In the genomic region with DNA sequence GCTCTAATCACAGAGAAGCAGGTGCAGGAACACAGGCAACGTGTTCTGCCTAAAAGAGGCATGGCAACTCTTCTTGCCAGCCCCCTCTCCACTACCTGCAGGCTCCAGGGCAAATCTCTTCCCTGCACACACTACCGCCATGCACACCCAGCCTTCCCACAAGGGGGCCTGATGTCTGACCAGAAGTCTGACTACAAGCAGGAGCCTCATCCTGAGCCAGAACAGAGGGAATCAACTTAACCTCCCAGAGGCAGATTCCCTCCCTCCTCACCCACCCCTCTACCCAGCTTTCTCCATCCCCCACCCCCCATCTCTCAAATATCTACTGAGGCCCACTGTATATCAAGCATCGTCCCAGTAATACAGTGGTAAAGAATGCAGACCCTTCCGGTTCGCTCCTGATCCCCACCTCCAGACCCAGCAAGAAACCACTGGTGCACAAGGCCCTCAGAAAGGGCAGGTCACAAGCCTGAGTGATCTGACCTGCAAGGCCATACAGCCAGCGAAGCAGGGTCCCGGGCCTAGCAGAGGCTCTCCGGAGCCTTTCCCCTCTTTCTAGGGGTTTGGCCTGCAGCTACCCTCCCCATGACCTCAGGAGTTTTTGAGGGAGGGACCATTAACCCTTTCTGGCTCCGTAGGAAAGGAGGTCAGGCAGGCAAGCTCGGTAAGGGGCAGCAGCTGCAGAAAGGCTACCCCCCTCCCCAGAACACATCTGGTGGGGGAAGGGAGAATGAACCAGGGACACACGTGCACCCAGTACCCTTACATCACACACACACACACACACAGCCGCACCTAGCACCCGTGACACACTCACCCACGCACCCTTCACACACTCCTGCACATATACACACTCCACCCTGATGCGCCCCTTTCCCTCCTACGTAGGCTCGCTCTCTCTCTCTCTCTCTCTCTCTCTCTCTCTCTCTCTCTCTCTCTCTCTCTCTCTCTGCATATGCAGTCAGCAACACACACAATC, we compare ENCODE assay signal across 9 mouse cellular contexts. TPM values are rescaled to one million over a fixed set of nuclear protein-coding genes. Genes with fewer than 3 reads are reported as not detected.
DNase-seq lines count a peak whose midpoint lies in the region; ATAC-seq and TF ChIP-seq lines count a peak whose summit lies in the region.
"Had no signal": no experiment of that assay in that cellular context is flagged by ENCODE, and none has a peak within 500 bp of the region (broad histone marks: within the 10 kb centered on the region; RNA-seq: fewer than 3 reads in every experiment).

No protein-coding gene starts in this region.

- H3K27ac ChIP-seq in heart, embryonic 10.5 days, result peak overlapping the region; percentile 87; the same call in 1 of the 2 replicates
- H3K27ac ChIP-seq in ES-Bruce4 (ENCODE audit: insufficient read depth, low read length), result no peak overlapping the region
- H3K27ac ChIP-seq in forebrain, embryonic 14.5 days (ENCODE audit: low read depth, low read length), result peak overlapping the region; percentile 84; the same call in 1 of the 2 replicates
- H3K27ac ChIP-seq in liver, postnatal 0 days (ENCODE audit: low read depth), result no peak overlapping the region

- H3K9ac ChIP-seq in ES-Bruce4 (ENCODE audit: low read depth, poor library complexity, severe bottlenecking), result peak overlapping the region; percentile 72; the same call in 1 of the 2 replicates
- H3K9ac ChIP-seq in forebrain, embryonic 14.5 days (ENCODE audit: low read length), result peak overlapping the region; percentile 80
- H3K9ac ChIP-seq in liver, postnatal 0 days (replicated peaks), result no peak overlapping the region

- peaks cover 39% of the 10 kb centered on the region for H3K4me1 ChIP-seq in heart, embryonic 10.5 days
- H3K4me1 ChIP-seq in ES-Bruce4 (ENCODE audit: control insufficient read depth, insufficient read depth, low read length), result no peaks in the 10 kb centered on the region
- no peaks in the 10 kb centered on the region; the same call in 1 of the 2 replicates for H3K4me1 ChIP-seq in forebrain, embryonic 14.5 days (ENCODE audit: control insufficient read depth, insufficient read depth, low read length)
- H3K4me1 ChIP-seq in liver, postnatal 0 days (ENCODE audit: insufficient read depth), result no peaks in the 10 kb centered on the region

- peak overlapping the region; percentile 79 for H3K4me2 ChIP-seq in forebrain, embryonic 14.5 days (ENCODE audit: low read length)
- peak overlapping the region; percentile 81 for H3K4me2 ChIP-seq in liver, postnatal 0 days (ENCODE audit: low read depth, low read length)

- 13% methylated on average over 16 of the region's 17 CpGs for WGBS in heart, embryonic 10.5 days
- 16% methylated on average over 16 of the region's 17 CpGs for WGBS in forebrain, embryonic 14.5 days
- 26% methylated on average over 16 of the region's 17 CpGs for WGBS in liver, postnatal 0 days (ENCODE audit: insufficient replicate concordance)

- peak; percentile 61 for ATAC-seq in forebrain, embryonic 14.5 days
- ATAC-seq in liver, postnatal 0 days, result no peak
- ATAC-seq in activated CD4-positive, CD25-positive, alpha-beta regulatory T cell, adult 4 months, result no peak

- DNase-seq in heart, embryonic 10.5 days (ENCODE audit: low spot score), result peak; percentile 73
- DNase-seq in heart, postnatal 36 days, result no peak
- DNase-seq in forebrain, embryonic 14.5 days (ENCODE audit: low spot score), result no peak
- DNase-seq in liver, postnatal 0 days, result no peak
- DNase-seq in frontal cortex, postnatal 10 days (ENCODE audit: low spot score in 2 of 2), result no peak
- DNase-seq in ovary, postnatal 10 days (ENCODE audit: low spot score), result no peak

- peaks cover 84% of the 10 kb centered on the region for H3K27me3 ChIP-seq in heart, embryonic 10.5 days (ENCODE audit: insufficient read depth, poor library complexity, severe bottlenecking)
- no peaks in the 10 kb centered on the region for H3K27me3 ChIP-seq in ES-Bruce4 (ENCODE audit: control insufficient read depth, insufficient read depth, low read length, poor library complexity, severe bottlenecking)
- peaks cover 10% of the 10 kb centered on the region; the same call in 1 of the 2 replicates for H3K27me3 ChIP-seq in forebrain, embryonic 14.5 days (replicated peaks; ENCODE audit: control insufficient read depth, insufficient read depth, low read length)
- H3K27me3 ChIP-seq in liver, postnatal 0 days (ENCODE audit: insufficient read depth, low read length), result peaks cover 73% of the 10 kb centered on the region

- H3K4me3 ChIP-seq in heart, embryonic 10.5 days, result peak overlapping the region; percentile 80
- H3K4me3 ChIP-seq in ES-Bruce4 (ENCODE audit: low read depth, low read length), result peak overlapping the region; percentile 79
- H3K4me3 ChIP-seq in forebrain, embryonic 14.5 days (ENCODE audit: low read depth, low read length), result peak overlapping the region; percentile 58
- peak overlapping the region; percentile 52; the same call in 1 of the 2 replicates for H3K4me3 ChIP-seq in liver, postnatal 0 days (ENCODE audit: low read depth, low read length)

- TF ChIP-seq POLR2A in ES-Bruce4 (IDR thresholded peaks at IDR 0.05; ENCODE audit: insufficient read depth, low read length), result no peak

- TF ChIP-seq CTCF in ES-Bruce4 (IDR thresholded peaks at IDR 0.05; ENCODE audit: low read depth, low read length), result no peak
- no peak for TF ChIP-seq CTCF in liver, postnatal 0 days (IDR thresholded peaks at IDR 0.05; ENCODE audit: low read depth)

- no peak for TF ChIP-seq EP300 in ES-Bruce4 (IDR thresholded peaks at IDR 0.05; ENCODE audit: insufficient read depth, low read depth, low read length)
- TF ChIP-seq EP300 in liver, postnatal 0 days (IDR thresholded peaks at IDR 0.05; ENCODE audit: low read depth), result no peak

- no peaks in the 10 kb centered on the region for H3K36me3 ChIP-seq in heart, embryonic 10.5 days
- H3K36me3 ChIP-seq in ES-Bruce4 (ENCODE audit: control insufficient read depth, insufficient read depth, low read length, poor library complexity, severe bottlenecking), result no peaks in the 10 kb centered on the region
- H3K36me3 ChIP-seq in forebrain, embryonic 14.5 days (ENCODE audit: control insufficient read depth, insufficient read depth, low read length), result no peaks in the 10 kb centered on the region
- H3K36me3 ChIP-seq in liver, postnatal 0 days (replicated peaks; ENCODE audit: insufficient read depth, low read length), result no peaks in the 10 kb centered on the region

- intact Hi-C loops in heart, postnatal 36 days (cut with DNase I), result loop anchor here (2.0 kb wide), 1 partner anchor 15 kb away; no protein-coding TSS in a partner anchor

- H3K9me3 ChIP-seq in heart, embryonic 10.5 days, result no peaks in the 10 kb centered on the region
- no peaks in the 10 kb centered on the region for H3K9me3 ChIP-seq in ES-Bruce4 (replicated peaks; ENCODE audit: control insufficient read depth, insufficient read depth, low read length, poor library complexity, severe bottlenecking)
- H3K9me3 ChIP-seq in forebrain, embryonic 14.5 days (replicated peaks; ENCODE audit: control insufficient read depth, low read length), result no peaks in the 10 kb centered on the region
- H3K9me3 ChIP-seq in liver, postnatal 0 days (ENCODE audit: low read length), result no peaks in the 10 kb centered on the region

RNA-seq across cellular contexts. Expression of a gene that starts 1.2 kb away (rescaled TPM):
- polyA plus RNA-seq in heart, embryonic 10.5 days (2016; fragmentation: Nextera tagmentation; extraction: Ambion mirVana), result 3.2 and 4.3 TPM in 2 replicates
- 1 to 10 TPM; 3.6 to 4.0 TPM for total RNA-seq in heart, postnatal 36 days (2021)
- polyA plus RNA-seq in ES-Bruce4 (2011; ENCODE audit: insufficient read depth, insufficient read length, low read depth, missing spikeins), result 0.20 and 0.52 TPM in 2 replicates
- 1.9 and 3.8 TPM in 2 replicates for polyA plus RNA-seq in forebrain, embryonic 14.5 days (2014; fragmentation: Nextera tagmentation; extraction: Ambion mirVana)
- not detected in 2 replicates for polyA plus RNA-seq in liver, postnatal 0 days (2015; fragmentation: Nextera tagmentation; extraction: Ambion mirVana)
- polyA plus RNA-seq in activated CD4-positive, CD25-positive, alpha-beta regulatory T cell, adult 4 months (2017; shearing (Covaris generic)), result not detected
- total RNA-seq: CH12.LX had no signal

RNA-seq across cellular contexts. Expression of a gene that starts 13.4 kb away (rescaled TPM):
- polyA plus RNA-seq in heart, embryonic 10.5 days (2016; fragmentation: Nextera tagmentation; extraction: Ambion mirVana), result 30.0 and 44.4 TPM in 2 replicates
- total RNA-seq in heart, postnatal 36 days (2021), result 10 to 100 TPM; 19.9 to 20.1 TPM
- polyA plus RNA-seq in ES-Bruce4 (2011; ENCODE audit: insufficient read depth, insufficient read length, low read depth, missing spikeins), result 94.5 and 97.0 TPM in 2 replicates
- 34.3 and 36.6 TPM in 2 replicates for polyA plus RNA-seq in forebrain, embryonic 14.5 days (2014; fragmentation: Nextera tagmentation; extraction: Ambion mirVana)
- 6.6 and 8.2 TPM in 2 replicates for polyA plus RNA-seq in liver, postnatal 0 days (2015; fragmentation: Nextera tagmentation; extraction: Ambion mirVana)
- polyA plus RNA-seq in activated CD4-positive, CD25-positive, alpha-beta regulatory T cell, adult 4 months (2017; shearing (Covaris generic)), result 10 to 100 TPM; 44.7 to 54.4 TPM

RNA-seq across cellular contexts. Expression of a gene that starts 38.0 kb away (rescaled TPM):
- polyA plus RNA-seq in heart, embryonic 10.5 days (2016; fragmentation: Nextera tagmentation; extraction: Ambion mirVana), result 50.7 and 54.0 TPM in 2 replicates
- total RNA-seq in heart, postnatal 36 days (2021), result 10 to 100 TPM; 21.5 to 26.3 TPM
- polyA plus RNA-seq in ES-Bruce4 (2011; ENCODE audit: insufficient read depth, insufficient read length, low read depth, missing spikeins), result 25.7 and 29.8 TPM in 2 replicates
- 34.5 and 50.2 TPM in 2 replicates for polyA plus RNA-seq in forebrain, embryonic 14.5 days (2014; fragmentation: Nextera tagmentation; extraction: Ambion mirVana)
- polyA plus RNA-seq in liver, postnatal 0 days (2015; fragmentation: Nextera tagmentation; extraction: Ambion mirVana), result 7.3 and 7.7 TPM in 2 replicates
- polyA plus RNA-seq in activated CD4-positive, CD25-positive, alpha-beta regulatory T cell, adult 4 months (2017; shearing (Covaris generic)), result 10 to 100 TPM; 13.0 to 16.5 TPM

Comparison
In these comparisons a context has a peak if more than half of its experiments do, and no peak if none do; other contexts are left out.
1. H3K27ac ChIP-seq: peak in heart, embryonic 10.5 days (single experiment) and forebrain, embryonic 14.5 days (single experiment); none in ES-Bruce4 (single experiment) and liver, postnatal 0 days (single experiment).
2. Peak in every context shown above with its lines, with median percentiles within 50 percentile points of each other: H3K4me3 ChIP-seq.